Mouse (Mus musculus) cerebral cortex, adult 2 months (tissue): ENCODE data around the gene Patz1.

Experiments used
- WGBS: fragments of 180-500 bp; shearing (Covaris S2); methylation state at CpG from one replicate; pipeline ENCODE4 v1.1.7; 2018; 5-methylcytosine and 5-hydroxymethylcytosine counted together

The Patz1 gene

DNA sequence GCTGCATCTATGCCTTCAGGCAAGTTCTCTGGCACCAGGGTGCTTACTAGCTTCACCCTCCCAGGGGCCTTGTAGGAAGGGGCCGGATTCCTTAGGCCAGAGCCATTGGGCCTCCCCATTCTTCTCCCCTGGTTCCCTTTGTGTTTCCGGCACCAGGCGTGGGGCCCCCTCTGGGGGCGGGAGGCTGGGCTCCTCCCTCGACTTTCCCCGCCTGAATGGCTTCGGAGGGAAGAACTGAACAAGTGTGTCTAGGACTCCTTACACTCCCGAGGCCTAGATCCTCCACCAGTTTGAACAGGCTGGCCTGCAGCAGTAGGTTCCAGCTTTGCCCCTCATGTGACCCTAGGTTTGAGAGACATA lies 3.4 kb downstream of the Patz1 start:
- WGBS = 3% methylated on average over 8 of the region's 8 CpGs

DNA sequence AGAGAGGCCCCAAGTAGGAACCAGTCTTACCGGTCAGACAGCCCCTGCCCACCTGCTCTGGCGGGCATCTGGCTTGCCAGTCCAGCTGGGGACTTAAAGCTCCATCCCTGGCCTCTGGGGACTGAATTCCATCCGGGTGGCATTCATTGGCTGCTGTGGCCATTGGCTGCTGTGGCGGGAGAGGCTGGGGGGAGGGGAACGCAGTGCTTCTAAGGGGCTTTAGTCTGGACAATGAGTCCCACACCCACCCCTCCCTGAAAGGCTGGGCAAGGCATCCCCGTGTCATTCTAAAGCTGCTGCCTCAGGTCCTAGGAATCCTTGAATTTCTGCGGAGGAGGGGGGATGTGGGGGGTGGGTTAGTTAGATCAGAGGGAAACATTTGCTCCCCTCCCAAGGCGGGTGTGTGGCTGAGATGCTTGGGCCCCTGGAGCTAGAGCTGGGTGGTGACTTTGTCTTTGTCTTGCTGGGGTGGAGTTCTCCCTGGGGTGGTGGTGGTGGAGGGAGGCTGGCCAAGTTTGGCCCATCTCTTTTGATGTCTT lies 4.1 kb downstream of the Patz1 start:
- WGBS = 11% methylated on average over 8 of the region's 8 CpGs

DNA sequence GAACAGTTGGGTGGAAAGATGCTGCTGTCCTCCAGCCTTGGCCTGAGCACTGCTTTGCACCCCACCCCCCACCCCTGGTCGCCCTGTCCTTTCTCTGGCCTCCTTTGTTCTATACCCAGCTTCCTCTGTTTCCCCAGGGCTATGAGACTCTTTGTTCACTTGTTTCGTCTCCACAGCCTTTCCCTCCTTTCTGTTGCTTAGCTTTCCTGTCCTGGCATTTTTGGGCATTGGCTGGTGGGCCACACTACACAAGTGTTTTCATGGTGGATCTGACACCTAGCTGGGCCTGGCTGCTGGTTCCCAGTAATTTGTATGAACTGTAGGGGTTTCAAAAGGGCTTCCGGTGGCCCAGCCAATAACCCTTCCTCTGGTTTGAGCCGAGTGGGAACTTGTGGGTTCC lies 4.7 kb downstream of the Patz1 start:
- 47% methylated on average over 4 of the region's 4 CpGs for WGBS

DNA sequence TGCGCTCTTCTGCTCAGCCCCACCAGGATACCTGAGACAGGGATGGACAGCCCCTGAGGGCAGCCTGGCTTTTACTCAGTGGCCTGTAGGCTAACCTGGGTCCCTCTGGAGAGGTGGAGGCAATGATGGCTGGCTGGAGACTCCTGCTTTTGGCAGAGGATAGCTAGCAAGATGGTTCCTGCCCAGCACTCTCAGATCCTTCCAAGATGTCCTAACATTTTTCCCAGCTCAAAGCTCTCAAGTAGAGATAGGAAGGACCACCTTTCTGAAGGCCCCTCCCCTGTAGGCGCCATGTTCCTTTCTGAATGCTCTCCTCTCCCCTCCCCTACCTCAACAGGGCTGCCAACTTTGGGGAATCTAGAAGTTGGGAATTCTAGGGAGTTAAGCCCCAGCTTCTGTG lies 6.0 kb downstream of the Patz1 start:
- WGBS = 96% methylated on average over 2 of the region's 2 CpGs

DNA sequence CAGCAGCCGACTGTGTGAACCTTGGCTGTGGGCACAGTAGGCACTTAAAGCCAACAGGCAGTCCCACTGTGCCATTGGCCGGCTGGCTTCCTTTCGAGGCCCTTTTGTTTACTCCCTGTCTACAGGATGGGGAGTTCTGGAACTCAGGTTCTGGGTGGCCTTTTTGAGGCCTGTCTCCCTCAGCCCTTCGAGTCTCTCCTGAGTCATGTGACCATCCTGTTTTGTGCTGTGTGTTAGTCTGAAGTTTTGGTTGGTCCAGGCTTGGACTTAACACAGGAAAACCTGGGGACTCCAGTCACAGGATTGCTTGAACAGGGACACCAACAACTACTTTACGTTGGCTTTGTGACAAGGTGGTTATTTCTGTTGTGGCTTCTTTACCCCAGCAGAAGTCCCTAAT lies 7.4 kb downstream of the Patz1 start:
- WGBS = 44% methylated on average over 5 of the region's 5 CpGs

DNA sequence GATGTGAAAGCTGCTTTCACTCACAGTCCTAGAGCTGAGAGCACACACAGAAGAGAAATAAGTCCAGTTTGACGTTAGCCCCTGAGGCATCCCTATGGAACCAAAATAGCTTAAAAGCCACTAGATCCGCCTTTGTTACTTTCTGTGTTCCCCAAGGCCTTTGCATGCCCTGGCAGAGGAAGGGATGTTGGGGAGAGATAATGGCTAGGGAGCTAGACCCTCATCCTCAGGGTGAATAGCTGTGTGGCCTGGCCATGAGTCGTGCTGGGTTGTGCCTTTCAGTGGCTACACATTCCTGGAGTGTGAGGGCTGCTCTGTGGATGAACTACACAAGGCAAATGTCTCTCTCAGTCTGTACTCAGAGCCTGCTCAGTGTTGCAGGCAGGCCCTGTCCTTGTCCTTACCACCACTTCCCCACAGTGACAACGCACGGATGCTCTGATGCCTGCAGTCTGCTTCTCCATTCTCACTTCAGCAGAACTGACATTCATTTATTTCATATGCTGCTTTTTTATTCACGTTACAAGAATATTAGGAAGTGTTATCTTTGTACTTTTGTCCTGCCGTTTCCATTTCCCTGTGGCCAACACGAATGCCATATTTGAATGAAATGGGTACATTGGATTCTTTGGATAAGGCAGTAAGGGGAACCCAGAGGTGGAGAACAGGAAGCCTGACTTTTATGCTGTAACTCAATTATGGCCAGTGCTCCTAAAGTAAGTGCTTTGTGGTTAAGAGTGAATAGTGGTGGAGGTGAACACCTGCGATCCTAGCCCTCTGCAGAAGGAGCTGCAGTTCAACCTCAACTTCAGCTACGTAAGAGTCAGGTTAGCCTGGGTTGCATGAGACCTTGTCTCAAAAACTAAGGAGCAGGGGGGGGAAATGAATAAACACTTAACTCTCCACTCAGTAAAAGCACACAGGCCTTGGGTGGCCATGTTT lies 9.5 kb downstream of the Patz1 start:
- WGBS = 85% methylated on average over 10 of the region's 10 CpGs

DNA sequence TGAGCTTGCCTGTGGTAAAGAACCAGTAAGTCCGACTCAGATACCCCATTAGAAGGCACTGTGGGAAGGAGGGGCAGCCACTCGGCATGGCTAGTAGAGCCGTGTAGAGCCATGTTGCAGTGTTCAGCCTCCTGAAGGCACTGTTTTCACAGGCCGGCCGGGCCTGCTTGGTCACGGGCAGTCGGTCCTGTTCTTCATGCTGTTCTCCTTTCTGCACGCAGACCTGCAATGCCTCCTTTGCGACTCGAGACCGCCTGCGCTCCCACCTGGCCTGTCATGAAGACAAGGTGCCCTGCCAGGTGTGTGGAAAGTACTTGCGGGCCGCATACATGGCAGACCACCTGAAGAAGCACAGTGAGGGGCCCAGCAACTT lies 10.1 kb downstream of the Patz1 start:
- 90% methylated on average over 14 of the region's 14 CpGs for WGBS

DNA sequence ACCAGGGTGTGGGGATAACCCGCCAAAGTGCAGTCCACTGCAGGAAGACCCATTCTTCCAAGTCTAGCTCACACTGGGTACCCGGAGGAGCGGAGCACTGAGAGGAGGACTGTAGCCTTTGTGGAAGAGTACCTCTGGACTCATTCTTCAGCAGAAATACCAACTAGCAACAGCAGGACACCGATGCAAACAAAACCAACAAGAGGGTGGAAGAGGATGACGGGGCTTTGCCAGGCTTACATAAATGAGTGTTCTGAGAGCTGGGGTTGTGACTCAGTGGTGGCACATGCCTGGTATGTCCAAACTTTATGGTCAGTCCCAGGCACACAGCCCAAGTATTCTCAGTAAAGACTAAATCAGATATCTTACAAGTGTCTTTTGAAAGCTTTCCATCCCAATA lies 12.4 kb downstream of the Patz1 start:
- WGBS = 87% methylated on average over 5 of the region's 5 CpGs

DNA sequence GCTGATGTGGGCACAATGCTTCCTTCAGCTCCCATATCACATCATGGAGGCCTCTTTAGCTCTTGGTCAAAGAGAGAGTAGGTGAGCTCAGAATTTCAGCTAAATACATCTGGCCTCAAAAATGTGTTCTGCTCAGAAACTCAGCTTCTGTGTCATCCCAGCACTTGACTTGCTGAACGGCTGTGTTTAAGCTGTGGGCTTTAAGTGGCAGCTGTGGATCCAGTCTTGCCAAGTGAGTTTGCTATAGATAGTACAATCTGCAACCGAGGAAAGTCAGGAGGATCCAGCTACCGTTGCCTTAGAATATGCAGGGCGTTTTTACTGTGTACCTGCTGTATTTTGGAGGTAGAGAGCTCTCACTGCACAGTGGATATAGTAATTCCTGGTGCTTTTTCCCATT lies 13.7 kb downstream of the Patz1 start:
- WGBS = 21% methylated on average over 4 of the region's 4 CpGs

DNA sequence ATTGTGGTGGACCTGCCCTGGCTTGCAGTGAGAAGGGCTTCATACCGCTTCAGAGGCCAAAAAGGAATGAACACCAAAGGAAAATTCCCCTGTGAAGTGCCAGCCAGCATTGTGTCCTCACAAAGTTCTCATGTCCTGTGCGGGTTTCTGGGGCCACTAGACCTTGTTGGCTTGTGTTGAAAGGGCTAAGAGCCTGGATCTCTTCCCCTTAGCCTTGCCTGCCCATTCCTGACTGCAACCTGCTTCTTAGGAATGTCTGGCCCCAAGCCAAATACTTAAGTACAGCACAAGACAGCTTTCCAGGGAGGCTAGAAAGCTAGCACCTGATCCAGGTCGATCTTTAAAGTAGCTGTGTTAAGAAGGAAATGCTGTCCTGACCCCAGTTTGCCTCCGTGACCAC lies 14.1 kb downstream of the Patz1 start:
- 40% methylated on average over 4 of the region's 4 CpGs for WGBS

DNA sequence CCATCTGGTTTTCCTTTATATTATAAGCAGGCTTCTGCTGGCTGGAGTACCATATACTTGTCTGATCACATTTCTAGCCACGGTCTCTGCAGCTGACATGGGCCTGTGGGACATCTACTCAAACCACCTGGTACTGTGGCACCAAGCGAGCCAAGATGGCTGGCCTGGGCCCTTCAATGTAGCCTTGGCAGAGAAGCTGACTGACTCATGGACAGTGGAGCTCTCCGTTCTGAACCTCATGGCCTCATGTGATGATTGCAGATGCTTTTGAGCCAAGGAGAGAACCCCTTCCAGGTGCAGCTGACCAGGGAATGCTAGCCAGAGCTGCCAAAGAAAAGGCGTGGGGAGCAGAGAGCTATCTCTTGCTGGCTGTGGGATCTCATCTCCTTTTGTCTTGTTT lies 17.1 kb downstream of the Patz1 start:
- 94% methylated on average over 4 of the region's 4 CpGs for WGBS

DNA sequence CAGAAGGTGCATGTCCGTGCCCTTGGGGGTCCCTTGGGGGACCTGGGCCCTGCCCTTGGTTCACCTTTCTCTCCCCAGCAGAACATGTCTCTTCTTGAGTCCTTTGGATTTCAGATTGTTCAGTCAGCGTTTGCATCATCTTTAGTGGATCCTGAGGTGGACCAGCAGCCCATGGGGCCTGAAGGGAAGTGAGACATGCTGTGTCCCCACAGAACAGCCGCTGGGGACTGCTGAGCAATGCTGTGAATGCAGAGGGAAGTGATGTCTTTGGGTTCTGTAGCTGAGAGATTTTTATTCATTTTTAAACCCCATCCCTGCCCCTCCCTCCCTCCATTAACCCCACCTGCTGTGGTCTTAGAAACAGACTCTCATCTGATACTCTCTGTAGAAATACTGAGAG lies 19.2 kb downstream of the Patz1 start:
- 84% methylated on average over 3 of the region's 3 CpGs for WGBS

DNA sequence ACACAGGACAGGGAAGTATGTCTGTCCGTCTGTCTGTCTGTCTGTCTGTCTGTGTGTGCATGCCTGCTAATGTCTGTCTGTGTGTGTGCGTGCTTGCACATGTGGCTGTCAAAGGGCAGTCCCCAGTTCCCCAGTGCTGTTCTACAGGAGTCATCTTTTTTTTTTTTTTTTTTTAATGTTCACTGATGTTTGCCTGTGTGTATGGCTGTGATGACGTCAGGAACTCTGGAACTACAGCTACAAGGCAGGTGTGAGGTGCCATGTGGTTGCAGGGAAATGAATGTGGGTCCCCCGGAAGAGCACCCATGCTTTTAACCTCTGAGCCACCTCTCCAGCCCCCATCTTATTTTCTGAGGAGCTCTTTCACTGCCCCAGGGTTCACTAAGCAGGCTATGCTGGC lies 21.2 kb downstream of the Patz1 start:
- WGBS = 91% methylated on average over 4 of the region's 4 CpGs

DNA sequence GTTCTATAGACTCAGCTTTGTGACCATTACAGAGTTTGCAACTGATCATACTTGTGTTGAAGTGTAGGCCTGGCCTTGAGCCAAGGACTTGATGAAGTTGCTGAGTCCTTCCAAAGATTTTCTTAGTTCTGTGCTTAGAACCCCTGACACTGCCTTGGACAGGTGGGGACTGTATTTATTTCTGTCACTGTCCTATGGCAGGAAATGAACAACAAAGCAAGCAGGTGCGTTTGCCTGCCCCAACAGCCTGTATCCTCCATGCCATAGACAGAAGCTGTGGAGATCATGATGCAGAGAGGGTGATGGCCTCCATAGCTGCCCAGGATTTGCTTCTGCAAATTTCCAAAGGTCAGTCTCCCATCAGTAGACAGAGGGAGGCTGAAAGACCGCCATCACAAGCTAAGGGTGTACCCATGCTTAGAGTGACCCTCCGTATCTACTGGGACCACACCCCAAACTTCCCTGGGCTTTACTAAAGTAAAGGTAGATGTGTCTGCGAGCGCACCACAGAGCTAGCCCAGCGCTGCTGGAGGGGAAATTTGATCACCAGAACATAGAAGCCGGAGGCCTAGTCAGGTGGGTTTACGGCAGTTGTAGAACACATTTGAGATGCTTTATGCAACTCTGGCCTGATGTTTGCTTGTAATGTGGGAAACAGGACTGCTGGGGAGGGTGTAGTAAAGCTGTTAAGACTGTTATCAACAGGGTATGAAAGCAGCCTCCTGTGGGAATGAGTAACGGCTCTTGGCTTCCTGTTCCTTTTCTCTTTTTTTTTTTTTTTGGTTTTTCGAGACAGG lies 22.3 kb downstream of the Patz1 start:
- 90% methylated on average over 10 of the region's 10 CpGs for WGBS

DNA sequence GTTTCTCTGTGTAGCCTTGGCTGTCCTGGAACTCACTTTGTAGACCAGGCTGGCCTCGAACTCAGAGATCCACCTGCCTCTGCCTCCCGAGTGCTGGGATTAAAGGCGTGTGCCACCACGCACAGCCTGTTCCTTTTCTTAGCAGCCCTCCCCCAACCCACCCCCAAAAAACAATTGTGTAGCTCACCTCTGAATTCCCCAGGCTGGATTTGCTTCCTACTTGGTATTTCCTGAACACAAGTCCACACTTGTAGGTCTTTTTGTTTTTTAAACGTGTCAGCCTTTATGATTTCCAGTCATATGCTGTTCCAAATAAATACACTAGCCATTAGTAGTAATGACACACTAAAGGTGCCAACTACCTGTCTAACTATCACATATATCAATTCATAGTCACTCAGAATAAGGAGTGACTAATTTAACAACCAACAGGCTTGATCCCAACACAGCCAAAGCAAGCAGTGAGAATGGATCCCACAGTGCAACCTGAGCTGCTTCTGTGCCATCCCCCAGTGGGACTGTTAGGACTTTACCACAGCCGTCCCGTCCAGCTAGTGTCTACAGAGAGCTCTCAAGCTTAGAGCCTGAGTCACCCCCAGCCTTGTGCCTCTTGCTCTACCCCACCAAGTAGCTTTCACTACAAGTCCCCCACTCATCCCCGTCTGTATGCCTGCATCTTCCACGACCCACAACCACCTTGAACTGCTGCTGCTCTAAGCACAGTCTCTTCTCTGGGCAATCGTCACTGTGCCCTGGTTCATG lies 23.1 kb downstream of the Patz1 start:
- WGBS = 86% methylated on average over 10 of the region's 10 CpGs

DNA sequence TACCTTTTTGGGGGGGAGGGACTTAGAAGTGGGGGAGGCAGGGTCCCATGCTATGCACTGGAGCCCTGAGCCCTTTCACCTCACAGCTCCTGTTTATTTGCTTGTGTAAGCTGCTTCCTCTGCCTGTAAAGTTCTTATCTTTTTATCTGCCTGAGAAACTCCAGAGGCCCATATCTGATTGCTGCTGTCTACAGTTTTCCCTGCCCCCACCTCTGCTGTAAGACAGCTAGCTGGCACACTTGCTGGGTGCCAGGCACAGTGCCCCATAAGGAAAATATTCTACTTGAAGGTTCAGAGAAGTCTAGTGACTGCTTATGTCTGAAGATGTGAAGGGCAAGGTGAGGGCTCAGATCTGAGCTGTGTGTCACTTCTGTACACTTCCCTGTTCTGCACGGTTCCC lies 24.6 kb downstream of the Patz1 start:
- 87% methylated on average over 1 of the region's 1 CpGs for WGBS

DNA sequence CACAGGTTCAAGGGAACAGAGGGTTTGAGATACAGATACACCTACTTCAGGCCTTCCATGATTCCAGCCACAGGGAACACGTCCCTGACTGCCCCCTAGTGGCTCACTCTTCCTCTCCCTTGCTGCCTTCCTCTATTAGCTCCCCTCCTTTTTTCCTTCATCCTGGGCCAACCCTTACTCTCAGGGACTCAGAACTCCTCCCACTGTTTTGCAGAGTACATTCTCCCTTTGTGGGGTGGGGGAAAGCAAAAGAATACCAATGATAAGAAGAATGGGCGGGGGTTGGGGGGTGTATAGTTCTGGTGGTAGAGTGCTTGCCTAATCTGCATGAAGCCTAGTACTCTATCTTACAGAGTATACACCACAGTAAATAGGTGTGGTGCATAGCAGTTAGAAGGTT lies 25.5 kb downstream of the Patz1 start:
- 35% methylated on average over 2 of the region's 2 CpGs for WGBS

DNA sequence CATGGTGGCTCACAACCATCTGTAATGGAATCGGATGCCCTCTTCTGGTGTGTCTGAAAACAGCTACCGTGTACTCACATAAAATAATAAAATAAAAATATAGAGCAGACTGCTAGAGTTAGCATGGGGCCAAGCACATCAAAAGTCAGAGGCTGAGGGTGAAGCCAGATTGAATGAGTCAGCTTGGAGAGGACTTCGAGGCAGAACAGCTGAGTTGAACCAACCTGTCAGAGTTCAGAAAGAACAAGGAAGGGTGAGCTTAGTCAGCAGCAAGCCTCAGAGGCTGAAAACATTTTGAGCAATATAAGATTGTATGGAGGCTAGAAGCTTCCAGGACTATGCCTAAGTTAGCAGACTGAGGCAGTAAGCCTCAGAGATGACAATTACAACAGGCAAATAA lies 29.6 kb downstream of the Patz1 start:
- WGBS = 91% methylated on average over 3 of the region's 3 CpGs

DNA sequence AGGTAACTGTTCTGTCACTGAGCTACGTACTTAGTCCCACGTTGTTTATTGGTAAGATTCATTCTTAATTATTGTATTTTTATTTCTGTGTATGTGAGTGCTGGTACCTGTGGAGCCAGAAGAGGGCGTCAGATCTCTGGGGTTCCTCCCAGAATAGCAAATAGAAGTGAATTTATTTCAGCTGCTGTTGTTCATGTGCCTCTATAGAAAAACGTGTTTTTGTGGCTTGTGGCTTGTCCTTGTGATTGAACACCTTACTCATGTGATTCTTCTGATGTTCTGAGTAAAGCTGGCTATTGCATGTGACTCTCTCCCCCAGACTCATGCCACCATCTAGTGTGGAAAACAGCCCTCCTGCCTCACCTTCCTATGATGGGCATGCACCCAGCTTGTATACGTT lies 39.6 kb downstream of the Patz1 start:
- 87% methylated on average over 5 of the region's 5 CpGs for WGBS

DNA sequence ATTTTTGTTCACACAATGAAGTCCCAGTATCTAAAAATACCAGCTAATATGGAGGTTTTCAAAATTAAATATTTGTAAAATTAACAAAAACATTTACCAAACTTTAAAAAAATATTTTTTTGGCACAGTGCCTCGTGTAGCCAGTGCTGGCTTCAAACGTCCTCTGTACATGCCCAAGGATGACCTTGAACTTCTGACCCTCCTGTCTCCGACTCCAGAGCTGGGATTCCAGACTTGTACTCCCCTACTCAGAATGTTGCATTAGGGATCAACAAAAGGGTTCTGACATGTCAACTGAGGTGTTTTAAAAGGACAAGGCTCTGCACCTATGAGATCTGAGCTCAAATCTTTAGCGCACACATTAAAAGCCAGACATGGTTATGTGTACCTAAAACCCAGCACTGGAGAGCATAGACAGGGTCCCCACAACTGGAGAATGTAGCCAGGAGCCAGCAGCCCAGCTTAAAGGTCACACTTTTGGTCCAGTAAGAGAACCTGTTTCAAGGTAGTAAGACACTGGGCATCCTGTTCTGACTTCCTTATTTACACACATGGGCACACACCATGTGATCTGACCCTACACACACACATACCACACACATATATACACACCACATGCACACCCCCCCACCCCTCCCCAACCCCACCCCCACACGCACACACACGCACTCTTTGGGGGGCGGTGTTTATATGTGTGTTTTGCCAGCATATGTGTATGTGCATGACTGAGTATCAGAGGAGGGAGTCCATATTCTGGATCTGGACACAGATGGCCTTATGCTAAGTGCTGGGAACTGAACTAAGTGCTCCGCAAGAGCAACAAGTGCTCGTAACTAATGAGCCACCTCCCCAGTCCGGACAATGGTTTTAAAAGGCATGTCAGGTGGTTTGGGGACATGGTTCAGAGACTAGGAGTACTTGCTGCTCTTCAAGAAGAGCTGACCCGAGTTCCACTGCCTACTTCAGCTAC lies 40.4 kb downstream of the Patz1 start:
- WGBS = 79% methylated on average over 11 of the region's 11 CpGs

DNA sequence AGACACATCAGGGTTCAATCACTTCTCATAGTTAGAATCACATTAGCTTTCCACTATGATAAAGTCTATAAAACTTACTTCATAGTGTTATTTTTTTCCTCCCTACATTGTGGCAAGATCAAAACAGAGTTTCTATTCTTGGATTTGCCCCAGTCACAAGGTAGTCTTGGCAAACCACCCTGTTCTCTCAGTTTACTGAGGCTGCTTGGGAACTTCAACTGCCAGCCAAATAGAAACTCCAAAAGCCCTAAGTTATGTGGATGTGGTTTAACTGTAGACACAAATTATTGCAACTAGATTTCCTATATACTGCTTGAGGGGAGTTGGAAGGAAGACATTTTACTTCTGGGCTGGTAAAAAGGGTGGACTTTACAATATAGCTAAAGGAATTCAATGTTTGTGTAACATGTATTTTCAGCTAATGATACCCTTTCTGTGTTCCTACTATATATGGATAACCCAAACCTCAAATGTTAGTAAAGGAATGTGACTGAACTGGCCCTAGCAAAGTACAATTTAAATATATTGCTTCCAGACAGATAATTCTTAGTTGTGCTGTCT lies 41.3 kb downstream of the Patz1 start, which contains the start of gene Pik3ip1:
TSS of gene Pik3ip1 (plus strand) at position 511 of the 561 bp plus-strand sequence.

